Mouse (Mus musculus) liver, postnatal 0 days (tissue): ENCODE data around the gene Naalad2.
"Not testable (repeated sequence)": the region's sequence is repeated elsewhere in the genome, so short reads cannot be mapped to it uniquely, and the experiment has no call there.

Source experiments
- CTCF ChIP-seq: sonication (generic); IDR thresholded peaks from 2 replicates; pipeline ENCODE4 v1.5.1; 2016; ENCODE audit warnings: antibody characterized with exemption, low read depth
- EP300 ChIP-seq: IDR thresholded peaks from 2 replicates; pipeline ENCODE4 v1.6.1; 2016; ENCODE audit warnings: antibody characterized with exemption, low read depth, mild to moderate bottlenecking

GRCm38 (mm10) chr9:18278693-18279092 lies 124.1 kb downstream of the Naalad2 start:
- TF ChIP-seq CTCF, result peak; percentile 50
- not testable (repeated sequence) for TF ChIP-seq EP300
